Mouse (Mus musculus) thymus, postnatal 0 days (tissue): Measurements from ENCODE around the gene Speer4f1. TPM values are rescaled to one million over a fixed set of nuclear protein-coding genes. Genes with fewer than 3 reads are reported as not detected.
"Not testable (repeated sequence)": the region's sequence is repeated elsewhere in the genome, so short reads cannot be mapped to it uniquely, and the experiment has no call there.

Source experiments
- DNase-seq: peaks from one replicate; pipeline ENCODE4 v3.0.0-alpha.2; 2015; ENCODE audit warnings: low spot score
- polyA plus RNA-seq: library from polyadenylated mRNA; unstranded; fragments of >200 nt; fragmentation: Nextera tagmentation; extraction: Ambion mirVana; gene quantifications from 2 replicates; pipeline ENCODE4 v1.2.1, GENCODE M21; 2015

Gene Speer4f1
- polyA plus RNA-seq = not detected in 2 replicates

DNA sequence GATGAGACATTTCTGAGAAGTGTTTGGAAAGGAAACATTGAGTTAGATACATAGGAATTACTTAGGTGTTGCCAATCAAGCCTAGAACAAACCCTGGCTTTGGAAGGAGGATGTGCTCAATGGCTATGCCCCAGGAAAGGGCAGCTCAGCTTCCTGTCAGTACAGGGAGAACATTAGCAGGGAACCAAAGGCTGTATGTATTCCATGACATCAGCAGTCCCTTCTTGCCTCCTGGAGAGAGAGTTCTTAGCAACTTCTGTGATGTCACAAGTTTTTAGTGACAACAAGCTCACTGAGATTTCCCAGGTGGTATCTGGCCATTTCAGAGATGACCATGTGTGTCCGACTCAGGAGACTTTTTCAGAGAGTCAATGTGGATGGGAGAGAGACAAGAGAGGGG, at the start of gene Speer4f1:
TSS of gene Speer4f1 (plus strand) at position 301 of the 400 bp plus-strand sequence.
- DNase-seq = not testable (repeated sequence)

DNA sequence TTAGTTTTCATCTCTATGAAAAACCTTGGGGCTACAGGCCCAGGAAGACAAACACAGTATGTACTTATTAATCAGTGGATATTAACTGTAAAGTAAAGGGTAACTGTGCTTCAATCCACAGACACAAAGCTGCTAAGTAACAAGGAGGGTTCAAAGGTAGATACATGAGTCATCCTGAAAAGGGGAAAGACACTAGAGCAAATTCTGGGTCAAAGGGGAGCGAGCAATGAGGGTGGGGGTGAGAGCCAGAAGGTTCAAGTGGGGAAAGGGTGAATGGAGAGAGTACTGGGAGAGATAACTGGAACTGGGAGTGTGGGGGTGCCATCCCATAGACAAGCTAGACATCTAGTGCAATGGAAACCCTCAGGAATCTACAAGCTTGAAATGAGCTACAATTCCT, 49.0 kb upstream of the Speer4f1 start:
- no peak for DNase-seq

DNA sequence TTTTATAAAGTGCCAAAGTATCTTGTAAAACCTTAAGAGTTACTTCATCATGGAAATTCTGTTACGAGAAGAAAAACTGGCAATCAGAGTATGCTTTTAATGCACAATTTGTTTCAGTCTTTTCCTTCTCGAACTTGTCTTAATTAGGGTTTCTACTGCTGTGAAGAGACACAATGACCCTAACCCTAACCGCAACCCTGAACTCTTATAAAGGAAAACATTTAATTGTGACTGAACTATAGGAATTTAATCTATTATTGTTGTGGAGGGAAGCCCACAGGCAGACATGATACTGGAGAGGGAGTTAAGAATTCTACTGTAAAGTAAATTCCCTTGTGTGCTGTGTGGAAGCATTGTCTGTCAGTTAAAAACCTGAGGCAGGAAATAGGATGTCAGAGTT, 41.2 kb upstream of the Speer4f1 start:
- no peak for DNase-seq

DNA sequence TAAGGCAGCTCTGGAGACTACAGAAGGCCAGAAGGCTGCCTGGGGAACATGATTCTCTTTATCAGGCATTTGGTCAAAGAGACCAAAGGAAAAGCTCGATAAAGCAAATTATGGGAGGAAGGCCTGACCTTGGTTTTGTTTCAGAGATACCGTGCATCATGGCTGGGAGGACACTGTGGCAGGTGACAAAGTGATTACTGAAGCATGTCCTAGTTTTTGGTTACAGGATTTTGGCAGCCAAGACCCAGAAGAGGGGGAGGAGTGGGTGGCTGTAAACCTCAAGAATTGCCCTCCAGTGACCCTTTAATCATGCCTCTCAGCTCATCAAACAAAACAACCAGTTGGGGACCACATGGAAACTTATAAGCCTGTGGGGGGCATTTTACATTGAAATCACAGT, 39.7 kb upstream of the Speer4f1 start:
- no peak for DNase-seq

DNA sequence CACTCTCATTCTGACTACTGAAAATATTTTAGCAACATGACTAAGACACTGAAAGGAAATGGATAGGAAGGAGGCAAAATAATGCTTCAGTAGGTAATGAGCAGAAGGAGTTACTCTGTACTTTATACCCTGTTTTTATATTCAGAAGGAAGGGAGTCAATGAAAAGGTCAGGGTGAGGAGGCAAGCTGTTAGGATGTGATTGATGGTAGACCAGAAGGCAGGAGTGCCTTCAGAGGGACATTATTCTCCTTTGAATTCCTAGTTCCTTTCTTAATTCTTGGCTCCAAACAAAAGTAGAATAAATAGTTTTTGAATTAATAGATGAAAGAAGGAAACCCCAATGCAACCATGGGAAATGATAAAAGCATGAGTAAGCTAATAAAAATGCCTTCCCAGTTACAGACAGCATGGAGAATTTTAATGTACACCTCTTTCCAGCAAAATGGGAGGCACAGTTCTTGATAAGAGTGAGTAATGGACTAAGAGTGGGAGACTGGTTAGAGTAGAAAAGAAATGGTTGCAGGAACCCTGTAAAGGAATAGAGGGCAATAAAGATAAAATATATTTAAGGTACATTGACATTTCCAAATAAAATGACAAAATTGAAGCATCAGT, 36.3 kb upstream of the Speer4f1 start:
- no peak for DNase-seq

DNA sequence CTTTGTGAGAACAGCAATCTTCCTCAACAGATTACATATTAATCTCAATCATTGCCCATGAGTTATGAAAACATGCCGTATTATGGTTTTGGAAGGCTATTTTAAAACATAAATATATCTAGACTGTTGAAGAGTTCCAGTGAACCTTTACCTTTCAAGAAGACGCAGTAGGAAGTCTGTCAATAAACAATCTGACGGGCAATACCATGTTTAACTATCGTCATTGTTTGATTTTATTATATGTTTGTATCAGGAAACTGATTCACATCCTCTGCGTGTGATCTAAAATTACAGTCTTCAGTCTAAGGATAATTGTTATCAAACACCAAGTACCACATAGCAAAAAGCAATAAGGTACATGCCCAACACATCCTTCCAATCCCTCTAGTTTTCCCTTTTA, 21.8 kb upstream of the Speer4f1 start:
- DNase-seq = no peak

DNA sequence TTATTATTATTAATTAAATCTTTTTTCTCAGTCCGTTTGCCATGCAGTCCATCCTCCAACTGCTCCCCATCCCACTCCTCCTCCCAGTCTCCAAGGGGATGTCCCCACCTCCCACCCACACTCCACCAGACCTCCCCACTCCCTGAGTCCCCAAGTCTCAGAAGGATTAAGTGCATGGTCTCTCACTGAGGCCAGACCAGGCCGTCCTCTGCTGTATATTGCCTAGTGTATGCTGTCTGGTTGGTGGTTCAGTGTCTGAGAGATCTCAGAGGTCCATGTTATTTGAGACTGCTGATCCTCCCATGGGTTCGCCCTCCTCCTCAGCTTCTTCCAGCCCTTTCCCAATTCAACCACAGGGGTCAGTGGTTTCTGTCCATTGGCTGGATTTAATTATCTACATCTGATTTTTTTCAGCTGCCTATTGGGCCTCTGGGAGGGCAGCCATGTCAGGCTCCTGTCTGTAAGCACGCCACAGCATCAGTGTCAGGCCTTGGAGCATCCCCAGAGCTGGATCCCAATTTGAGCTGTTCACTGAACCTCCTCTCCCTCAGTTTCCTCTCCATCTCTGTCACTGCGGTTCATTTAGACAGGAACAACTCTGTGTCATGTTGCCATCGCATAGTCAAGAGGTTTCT, 20.8 kb upstream of the Speer4f1 start:
- DNase-seq = no peak

DNA sequence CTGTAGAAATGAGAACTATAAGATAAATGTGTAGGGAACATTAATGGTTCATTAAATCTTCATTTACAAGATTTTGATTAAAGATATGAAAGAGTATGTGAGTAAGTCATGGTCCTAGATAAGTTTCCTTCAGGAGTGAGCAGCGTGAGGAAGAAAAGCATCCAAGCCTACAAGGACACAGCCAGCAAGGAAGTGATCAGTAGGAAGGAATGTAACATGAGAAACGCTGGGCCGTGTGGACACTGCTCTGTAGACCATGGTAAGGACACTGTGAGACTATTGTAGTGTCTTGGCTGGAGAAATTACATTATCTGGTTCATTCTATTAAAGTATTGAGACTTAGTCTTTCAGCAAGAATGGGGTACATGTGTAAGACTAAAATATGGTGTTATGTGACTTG, 19.2 kb upstream of the Speer4f1 start:
- no peak for DNase-seq

DNA sequence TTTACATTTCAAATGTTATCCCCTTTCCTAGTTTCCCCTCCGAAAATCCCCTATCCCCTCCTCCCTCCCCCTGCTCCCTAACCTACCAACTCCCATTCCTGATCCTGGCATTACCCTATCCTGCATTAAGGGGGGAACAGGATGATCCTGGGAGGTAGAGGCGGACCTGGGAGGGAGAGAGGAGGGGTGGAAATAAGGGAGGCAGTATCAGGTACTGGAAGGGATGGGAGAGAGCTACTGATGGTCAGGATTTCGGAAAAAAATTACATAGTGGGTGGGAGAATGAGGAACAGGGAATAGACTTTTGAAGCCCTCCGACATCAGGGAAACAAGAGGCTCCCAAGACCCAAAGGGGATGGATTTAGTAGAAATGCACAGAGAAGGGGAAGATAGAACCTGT, 7.8 kb upstream of the Speer4f1 start:
- not testable (repeated sequence) for DNase-seq

DNA sequence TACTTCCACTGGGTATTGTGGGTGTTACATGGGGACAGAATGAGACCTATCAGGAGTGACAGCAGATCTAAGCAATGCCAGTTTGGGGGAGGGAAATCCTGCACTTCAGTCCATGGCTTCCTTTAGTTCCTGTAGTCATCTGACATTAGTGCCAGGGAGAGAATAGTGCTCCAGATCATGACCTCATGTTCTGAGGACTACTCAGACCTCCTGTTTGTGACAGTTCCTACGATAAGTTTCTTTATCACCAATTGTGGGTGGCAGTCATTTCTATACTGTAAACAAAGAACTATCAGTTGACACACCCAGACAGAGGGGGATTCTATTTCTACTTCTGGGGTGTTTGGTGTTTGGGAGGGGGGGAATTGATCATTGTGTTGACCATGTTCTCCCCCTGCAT, 578 bp downstream of the Speer4f1 start:
- DNase-seq = no peak

DNA sequence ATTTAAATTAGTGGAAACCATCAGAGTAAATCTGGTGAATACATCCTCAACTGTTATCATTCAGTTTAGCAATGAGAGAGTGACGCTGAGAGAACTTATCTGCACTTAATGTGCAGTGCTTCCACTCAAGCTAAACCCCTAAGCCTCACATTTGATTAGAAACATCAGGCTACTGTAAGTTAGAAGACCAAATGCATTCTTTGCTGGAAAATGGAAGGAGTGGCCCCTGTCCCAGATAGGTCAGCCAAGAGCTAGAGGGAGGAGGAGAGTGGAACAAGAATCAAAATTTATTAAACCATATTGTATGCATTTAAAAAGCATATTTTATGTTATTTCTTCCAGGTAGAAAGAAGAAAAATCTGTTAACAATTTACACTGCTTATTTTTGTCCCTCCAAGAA, 14.0 kb downstream of the Speer4f1 start:
- no peak for DNase-seq

DNA sequence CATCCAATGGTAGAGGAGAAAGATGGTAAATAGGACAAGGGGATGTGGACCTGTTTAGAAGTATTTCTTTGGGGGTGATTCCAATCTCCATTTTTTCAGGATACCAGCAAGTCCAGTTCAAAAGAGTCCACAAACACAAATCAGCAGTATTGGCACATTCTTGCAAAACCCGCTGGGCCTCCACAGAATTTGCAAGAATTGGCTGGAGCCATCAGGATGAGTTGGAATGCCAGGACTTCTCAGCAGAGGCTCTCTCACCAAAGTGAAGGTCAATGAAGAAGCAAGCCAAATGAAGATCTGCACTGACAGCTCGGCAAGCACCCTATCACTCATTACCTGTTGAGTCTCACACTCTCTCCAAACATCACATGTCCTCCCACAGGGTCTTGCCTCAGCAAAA, 19.7 kb downstream of the Speer4f1 start:
- DNase-seq = no peak

DNA sequence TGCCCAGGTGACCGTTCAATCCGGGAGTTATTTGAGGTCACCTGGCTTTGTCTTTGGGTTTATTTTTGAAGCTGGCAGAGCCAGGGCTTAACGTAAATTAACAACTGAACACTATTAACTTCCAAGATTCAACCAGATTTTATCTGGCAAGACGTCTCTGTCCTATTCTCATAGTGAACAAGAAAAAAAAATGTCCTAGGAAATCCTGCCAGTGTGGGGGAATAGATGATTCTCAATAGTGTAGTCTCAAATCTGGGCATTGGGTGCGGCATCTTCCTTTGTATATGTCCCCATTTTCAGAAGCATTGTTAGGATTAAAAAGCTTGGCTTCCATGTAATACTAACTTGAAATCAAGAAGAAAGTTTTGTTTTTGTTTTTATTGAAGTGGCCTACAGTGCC, 20.8 kb downstream of the Speer4f1 start:
- no peak for DNase-seq

DNA sequence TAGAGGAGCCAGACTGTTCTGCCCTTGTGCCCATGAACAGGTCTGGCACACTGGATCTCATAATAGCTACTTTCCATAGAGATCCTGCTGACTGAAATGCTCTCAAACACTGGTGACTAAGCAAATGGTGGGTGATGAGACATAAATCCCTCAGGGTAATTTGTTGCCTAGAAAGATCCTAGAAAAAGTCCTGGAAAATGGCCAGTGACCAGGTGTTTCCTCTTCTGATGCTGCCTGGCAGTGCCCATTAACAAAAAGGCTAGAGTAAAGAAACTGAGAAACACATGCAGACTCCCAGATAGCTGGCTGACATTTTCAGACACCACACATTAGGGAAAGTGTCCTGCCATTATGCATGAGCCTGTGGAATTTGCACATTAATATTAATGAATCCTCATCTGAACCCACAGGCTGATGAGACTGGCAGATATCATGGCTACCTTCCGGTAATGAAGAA, 24.0 kb downstream of the Speer4f1 start:
- DNase-seq = no peak

DNA sequence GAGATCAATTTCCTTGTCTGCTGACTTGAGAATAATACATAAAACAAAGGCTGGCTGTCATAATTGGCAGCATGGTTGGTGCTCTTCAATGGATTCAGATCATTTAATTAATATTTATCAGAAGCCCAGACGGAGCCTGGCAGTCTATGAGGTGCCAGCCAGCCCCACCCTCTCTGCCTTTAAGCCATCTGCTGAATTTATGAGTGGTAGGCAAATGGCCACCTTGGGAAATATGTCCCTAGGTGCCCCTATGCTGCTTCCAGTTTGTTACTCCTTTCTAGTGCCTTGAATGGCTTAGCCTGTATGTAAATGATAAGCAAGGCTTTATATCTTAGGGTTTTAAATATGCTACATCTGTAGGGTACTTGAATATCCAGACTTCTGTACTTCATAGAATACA, 25.0 kb downstream of the Speer4f1 start:
- DNase-seq = no peak

DNA sequence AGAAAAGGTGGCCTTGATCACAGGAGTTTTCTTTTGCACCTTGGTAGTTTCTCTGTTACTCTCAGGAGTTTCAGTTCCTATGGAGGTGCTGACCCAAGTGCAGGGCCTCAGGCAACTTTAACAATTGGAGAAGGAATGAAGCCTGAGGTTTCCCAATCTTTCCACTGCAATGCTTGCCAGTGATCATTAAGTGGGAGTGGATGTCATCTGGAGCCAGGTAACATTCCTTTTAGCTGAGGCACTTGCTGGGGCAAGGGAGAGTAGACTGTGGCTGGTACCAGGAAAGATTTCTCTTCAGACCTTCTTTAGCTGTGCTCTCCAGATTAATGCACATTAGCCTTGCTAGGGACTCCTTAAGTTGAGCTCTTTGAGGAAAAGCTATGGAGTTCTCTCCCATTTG, 29.6 kb downstream of the Speer4f1 start:
- no peak for DNase-seq

DNA sequence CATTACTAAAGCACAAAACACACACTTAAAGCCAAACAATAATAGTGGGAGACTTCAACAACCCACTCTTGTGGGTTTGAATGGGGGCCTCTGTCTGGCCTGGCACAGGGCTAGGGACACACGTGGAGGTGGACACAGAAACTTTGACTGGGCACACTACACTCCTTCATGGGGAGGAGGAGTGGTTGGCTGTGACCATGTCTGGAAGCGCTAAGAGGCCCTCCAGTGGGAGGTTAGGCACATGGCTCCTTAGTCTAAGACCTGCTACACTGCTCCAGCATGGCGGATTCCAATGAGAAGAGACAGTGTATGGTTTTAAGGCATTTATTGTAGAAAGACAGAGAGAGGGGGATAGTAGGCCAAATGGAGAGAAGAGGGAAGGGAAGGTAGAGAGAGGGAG, 32.1 kb downstream of the Speer4f1 start:
- DNase-seq = no peak

Other genes starting within 250 kb of the Speer4f1 start
- not detected in 2 replicates for gene Speer4f2, start 102.9 kb upstream of the Speer4f1 start, polyA plus RNA-seq
- gene Sema3c, start 98.2 kb downstream of the Speer4f1 start, polyA plus RNA-seq = 3.6 TPM in 2 replicates